Mouse (Mus musculus) intestine, embryonic 15.5 days (tissue): ENCODE data around the gene Usf3. TPM values are rescaled to one million over a fixed set of nuclear protein-coding genes. Genes with fewer than 3 reads are reported as not detected.
A peak's percentile ranks its signal among the peaks of the same experiment; 100 is the strongest.

Experiments used
- ATAC-seq: fragments of 200-750 bp; cut with Nextera tagmentation; 2 replicates; pipeline ENCODE4 v1.8.0; 2017; ENCODE audit warnings: moderate TSS enrichment, moderate library complexity
- H3K27ac ChIP-seq: fragments of 300-500 bp; sonication (generic); 2 replicates; pipeline ENCODE4 v1.5.1; 2015; ENCODE audit warnings: mild to moderate bottlenecking, inconsistent platforms
- H3K27me3 ChIP-seq: fragments of 300-500 bp; sonication (generic); replicated peaks from 2 replicates; pipeline ENCODE4 v1.6.1; 2015; ENCODE audit warnings: inconsistent platforms
- H3K36me3 ChIP-seq: fragments of 300-500 bp; sonication (generic); 2 replicates; pipeline ENCODE4 v1.6.1; 2015; ENCODE audit warnings: inconsistent platforms
- H3K4me1 ChIP-seq: fragments of 300-500 bp; sonication (generic); replicated peaks from 2 replicates; pipeline ENCODE4 v1.6.1; 2015; ENCODE audit warnings: inconsistent platforms
- H3K4me2 ChIP-seq: fragments of 300-500 bp; sonication (generic); replicated peaks from 2 replicates; pipeline ENCODE4 v1.6.1; 2015; ENCODE audit warnings: mild to moderate bottlenecking, inconsistent platforms
- H3K4me3 ChIP-seq: fragments of 300-500 bp; sonication (generic); replicated peaks from 2 replicates; pipeline ENCODE4 v1.5.1; 2015; ENCODE audit warnings: inconsistent platforms
- H3K9ac ChIP-seq: fragments of 300-500 bp; sonication (generic); 2 replicates; pipeline ENCODE4 v1.6.1; 2015; ENCODE audit warnings: inconsistent platforms
- H3K9me3 ChIP-seq: fragments of 300-500 bp; sonication (generic); 2 replicates; pipeline ENCODE4 v1.6.1; 2016; ENCODE audit warnings: inconsistent platforms
- WGBS: fragments of 180-500 bp; shearing (Covaris S2); methylation state at CpG from one replicate; pipeline ENCODE4 v1.1.7; 2015; 5-methylcytosine and 5-hydroxymethylcytosine counted together
- polyA plus RNA-seq: library from polyadenylated mRNA; unstranded; fragments of >200 nt; fragmentation: Nextera tagmentation; extraction: Ambion mirVana; gene quantifications from 2 replicates; pipeline ENCODE4 v1.2.1, GENCODE M21; 2015

The Usf3 gene
- polyA plus RNA-seq, 1 experiment from 2014 or later, result 2.6 TPM

DNA sequence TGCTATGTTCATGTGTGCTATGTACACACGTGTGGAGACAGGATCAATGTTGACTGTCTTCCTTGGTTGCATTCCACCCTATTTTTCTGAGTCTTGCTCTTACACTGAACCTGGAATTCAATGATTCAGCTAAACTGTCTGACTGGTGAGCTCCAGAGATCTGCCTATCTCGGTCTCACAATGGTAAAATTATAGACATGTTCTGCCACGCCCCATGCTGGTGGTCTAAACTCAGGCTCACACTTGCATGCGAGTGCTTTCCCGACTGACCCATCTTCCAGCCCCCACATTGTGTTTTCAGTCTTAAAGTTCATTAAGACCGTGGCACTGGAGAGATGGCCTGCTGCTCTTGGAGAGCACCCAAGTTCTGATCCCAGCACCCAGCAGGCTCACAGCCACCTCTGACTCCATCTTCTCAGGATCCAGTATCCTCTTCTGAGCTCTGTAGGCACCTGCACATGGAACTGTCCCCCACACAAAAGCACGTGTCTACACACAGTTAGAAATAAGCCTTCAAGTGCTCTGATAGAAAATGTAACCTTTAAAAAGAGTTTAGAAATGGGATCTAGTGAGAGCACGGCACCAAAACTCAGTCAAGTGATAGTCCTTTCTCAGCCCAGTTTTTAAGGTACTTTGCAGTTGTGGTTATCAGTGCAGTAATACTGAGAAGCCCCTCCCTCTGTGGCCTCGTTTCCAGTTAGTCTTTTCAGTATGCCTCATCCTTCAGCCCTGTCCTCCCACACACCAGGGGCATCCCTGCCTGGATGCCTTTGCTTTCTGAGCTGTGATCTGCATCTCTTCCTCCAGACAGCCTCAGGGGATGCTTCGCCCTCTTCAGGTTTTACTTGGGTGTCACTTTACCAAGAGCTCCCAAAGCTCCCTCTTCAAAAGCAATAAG, 37.4 kb downstream of the Usf3 start:
- 80% methylated on average over 10 of the region's 10 CpGs for WGBS

GRCm38 (mm10) chr16:44211054-44211414, 38.0 kb downstream of the Usf3 start:
- 89% methylated on average over 1 of the region's 1 CpGs for WGBS
- H3K36me3 ChIP-seq, result peaks cover 20% of the 10 kb centered on the region
- no peak for ATAC-seq
- no peak overlapping the region for H3K4me2 ChIP-seq
- H3K4me1 ChIP-seq, result no peaks in the 10 kb centered on the region
- H3K27ac ChIP-seq, result no peak overlapping the region
- no peak overlapping the region for H3K4me3 ChIP-seq
- no peaks in the 10 kb centered on the region for H3K9me3 ChIP-seq
- no peak overlapping the region for H3K9ac ChIP-seq
- H3K27me3 ChIP-seq, result no peaks in the 10 kb centered on the region

More for the DNA sequence above, 37.4 kb downstream of the Usf3 start:
- Histone ChIP-seq H3K4me3 (no peak overlapping the region), H3K4me1 (no peaks in the 10 kb centered on the region), H3K9ac (no peak overlapping the region), H3K4me2 (no peak overlapping the region), H3K27ac (no peak overlapping the region), H3K27me3 (no peaks in the 10 kb centered on the region), H3K36me3 (peaks cover 16% of the 10 kb centered on the region), H3K9me3 (no peaks in the 10 kb centered on the region)
- no peak for ATAC-seq

DNA sequence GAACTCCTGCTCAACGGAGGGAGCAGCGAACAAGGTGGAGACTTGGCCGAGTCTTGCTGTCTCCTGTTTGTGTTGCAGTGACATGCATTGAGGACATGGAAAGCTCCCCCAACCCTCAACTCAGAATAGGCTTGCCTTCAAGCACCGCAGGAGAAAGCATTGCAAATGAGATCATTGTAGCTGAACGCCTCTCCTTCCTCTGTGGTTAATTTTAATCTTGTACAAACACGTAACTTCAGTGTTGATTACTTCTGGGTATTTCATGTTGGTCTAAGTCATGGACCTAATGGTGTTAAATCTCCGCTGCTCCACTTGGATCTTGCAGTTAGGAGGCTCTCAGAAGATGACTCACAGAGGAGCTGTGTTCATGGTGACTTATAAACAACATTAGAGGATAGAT, 39.7 kb downstream of the Usf3 start:
- Histone ChIP-seq H3K27me3 (no peaks in the 10 kb centered on the region), H3K4me3 (no peak overlapping the region), H3K36me3 (peaks cover 24% of the 10 kb centered on the region), H3K9ac (no peak overlapping the region), H3K4me2 (no peak overlapping the region), H3K4me1 (no peaks in the 10 kb centered on the region), H3K9me3 (no peaks in the 10 kb centered on the region), H3K27ac (no peak overlapping the region)
- ATAC-seq, result no peak
- WGBS, result 93% methylated on average over 7 of the region's 7 CpGs

GRCm38 (mm10) chr16:44215513-44215912, 42.5 kb downstream of the Usf3 start:
- no peaks in the 10 kb centered on the region for H3K4me1 ChIP-seq
- no peak for ATAC-seq

DNA sequence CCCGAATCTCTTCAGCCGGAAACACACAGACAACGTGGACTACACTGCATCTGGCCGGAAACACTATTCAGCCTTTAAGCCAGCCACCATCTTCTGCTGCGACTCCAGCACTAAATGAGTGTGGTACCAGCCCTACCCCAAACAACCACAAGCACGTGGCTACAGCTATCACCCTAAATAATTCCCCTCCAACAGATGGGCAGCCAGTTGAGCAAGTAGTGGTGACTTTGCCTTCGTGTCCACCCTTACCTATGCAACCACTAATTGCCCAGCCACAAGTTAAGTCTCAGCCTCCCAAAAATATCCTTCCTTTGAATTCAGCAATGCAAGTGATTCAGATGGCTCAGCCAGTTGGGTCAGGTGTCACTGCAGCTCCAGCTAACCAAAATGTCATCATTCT, 43.4 kb downstream of the Usf3 start:
- peaks cover 33% of the 10 kb centered on the region for H3K36me3 ChIP-seq
- H3K27me3 ChIP-seq, result no peaks in the 10 kb centered on the region
- H3K4me2 ChIP-seq, result no peak overlapping the region
- no peak for ATAC-seq
- H3K9ac ChIP-seq, result no peak overlapping the region
- H3K4me1 ChIP-seq, result no peaks in the 10 kb centered on the region
- H3K4me3 ChIP-seq, result no peak overlapping the region
- H3K9me3 ChIP-seq, result no peaks in the 10 kb centered on the region
- WGBS, result 92% methylated on average over 7 of the region's 7 CpGs
- H3K27ac ChIP-seq, result no peak overlapping the region

More at GRCm38 (mm10) chr16:44215513-44215912, 42.5 kb downstream of the Usf3 start:
- WGBS, result 95% methylated on average over 9 of the region's 9 CpGs
- Histone ChIP-seq H3K27me3 (no peaks in the 10 kb centered on the region), H3K9ac (no peak overlapping the region), H3K27ac (no peak overlapping the region), H3K4me3 (no peak overlapping the region), H3K4me2 (no peak overlapping the region), H3K36me3 (peaks cover 36% of the 10 kb centered on the region), H3K9me3 (no peaks in the 10 kb centered on the region)

DNA sequence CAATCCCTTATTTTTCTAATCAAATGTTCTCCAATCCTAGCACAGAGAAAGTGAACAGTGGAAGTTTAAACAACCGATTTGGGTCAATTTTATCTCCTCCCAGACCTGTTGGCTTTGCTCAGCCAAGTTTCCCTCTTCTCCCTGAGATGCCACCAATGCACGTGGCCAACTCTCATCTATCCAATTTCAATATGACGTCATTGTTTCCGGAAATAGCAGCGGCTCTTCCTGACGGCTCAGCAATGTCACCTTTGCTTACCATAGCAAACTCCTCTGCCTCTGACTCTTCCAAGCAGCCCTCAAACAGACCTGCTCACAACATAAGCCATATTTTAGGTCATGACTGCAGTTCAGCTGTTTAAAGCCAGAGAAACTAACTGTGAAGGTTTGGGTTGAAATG, 48.4 kb downstream of the Usf3 start:
- 69% methylated on average over 6 of the region's 6 CpGs for WGBS
- H3K4me2 ChIP-seq, result no peak overlapping the region
- H3K27ac ChIP-seq, result no peak overlapping the region
- H3K9ac ChIP-seq, result no peak overlapping the region
- no peaks in the 10 kb centered on the region for H3K9me3 ChIP-seq
- no peaks in the 10 kb centered on the region for H3K4me1 ChIP-seq
- no peaks in the 10 kb centered on the region for H3K27me3 ChIP-seq
- peaks cover 23% of the 10 kb centered on the region for H3K36me3 ChIP-seq
- no peak overlapping the region for H3K4me3 ChIP-seq
- ATAC-seq, result no peak

DNA sequence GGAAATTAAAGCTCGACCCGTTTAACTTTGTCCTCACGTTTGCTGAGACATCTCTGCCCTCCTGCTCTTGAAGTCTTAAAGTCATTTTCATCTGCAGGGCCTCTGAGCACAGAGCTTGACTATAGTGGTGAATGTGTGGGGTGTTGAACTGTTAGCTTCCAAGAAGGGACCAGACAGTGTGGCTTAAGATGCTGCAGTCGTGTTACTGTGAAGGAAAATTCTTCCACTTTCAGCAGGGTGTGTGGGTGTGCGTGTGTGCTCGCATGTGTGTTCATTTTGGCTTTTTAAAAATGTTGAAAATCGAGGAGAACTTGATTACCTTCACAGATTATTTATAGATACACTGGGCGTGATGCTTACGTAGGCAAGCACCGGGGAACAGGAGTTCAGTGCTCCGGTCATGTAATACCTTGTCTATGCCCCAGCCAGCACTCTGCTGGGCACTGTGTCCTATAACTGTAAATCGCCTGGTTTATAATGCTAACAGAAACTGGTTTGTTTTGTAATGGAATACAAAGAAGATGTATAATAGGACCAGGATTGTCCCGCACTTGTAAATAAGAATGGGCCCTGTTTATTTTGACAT, 53.8 kb downstream of the Usf3 start:
- H3K4me1 ChIP-seq, result no peaks in the 10 kb centered on the region
- no peak overlapping the region for H3K4me3 ChIP-seq
- H3K36me3 ChIP-seq, result no peaks in the 10 kb centered on the region
- no peak overlapping the region for H3K27ac ChIP-seq
- H3K27me3 ChIP-seq, result no peaks in the 10 kb centered on the region
- H3K9me3 ChIP-seq, result no peaks in the 10 kb centered on the region
- H3K4me2 ChIP-seq, result no peak overlapping the region
- ATAC-seq, result no peak
- no peak overlapping the region for H3K9ac ChIP-seq
- 88% methylated on average over 13 of the region's 13 CpGs for WGBS

DNA sequence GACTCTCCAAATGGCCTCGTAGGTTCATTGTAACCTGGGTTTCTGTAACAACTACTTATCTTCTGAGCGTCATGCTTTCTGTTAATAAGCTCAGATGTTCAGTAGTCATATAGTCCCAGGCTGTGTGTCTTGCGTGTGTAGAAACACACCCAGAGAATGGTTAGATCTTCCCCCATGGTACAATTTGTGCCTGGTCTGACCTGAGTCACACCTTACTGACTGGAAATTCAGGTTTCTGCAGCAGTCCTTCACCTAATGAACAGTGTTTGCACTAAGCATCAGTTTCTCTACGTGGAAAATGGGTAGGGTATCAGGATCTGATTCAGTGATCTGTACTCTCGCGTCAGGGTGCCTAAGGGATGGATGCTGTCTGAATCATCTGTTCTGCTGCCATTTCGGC, 60.0 kb downstream of the Usf3 start:
- peak; percentile 56; the same call in 1 of the 2 replicates for ATAC-seq
- 81% methylated on average over 7 of the region's 7 CpGs for WGBS
- no peak overlapping the region for H3K4me3 ChIP-seq
- no peaks in the 10 kb centered on the region for H3K4me1 ChIP-seq
- H3K4me2 ChIP-seq, result no peak overlapping the region
- no peak overlapping the region for H3K9ac ChIP-seq
- no peaks in the 10 kb centered on the region for H3K36me3 ChIP-seq
- H3K9me3 ChIP-seq, result no peaks in the 10 kb centered on the region
- no peaks in the 10 kb centered on the region for H3K27me3 ChIP-seq
- H3K27ac ChIP-seq, result no peak overlapping the region

DNA sequence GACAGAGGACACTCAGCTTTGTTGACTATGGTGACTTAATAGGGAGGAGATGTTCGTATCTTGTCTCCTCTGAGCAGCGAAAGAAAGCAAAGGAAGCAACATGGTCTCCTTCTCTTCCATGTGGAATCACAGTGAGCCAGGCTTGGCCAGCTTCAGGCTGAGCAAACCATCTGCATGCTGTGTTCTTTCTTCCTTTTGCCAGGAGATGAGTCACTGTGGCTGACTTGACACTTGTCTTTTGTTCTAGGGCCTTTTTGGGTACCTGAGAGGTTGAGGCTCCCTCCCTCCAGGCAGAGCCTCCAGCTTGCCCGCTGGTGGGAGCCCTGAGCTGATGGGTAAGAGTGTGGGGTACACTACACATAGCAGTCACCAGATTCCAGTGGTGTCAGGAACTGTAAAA, 64.8 kb downstream of the Usf3 start:
- H3K27me3 ChIP-seq, result no peaks in the 10 kb centered on the region
- H3K4me3 ChIP-seq, result no peak overlapping the region
- ATAC-seq, result no peak
- H3K27ac ChIP-seq, result no peak overlapping the region
- H3K9ac ChIP-seq, result no peak overlapping the region
- WGBS, result 89% methylated on average over 3 of the region's 3 CpGs
- H3K36me3 ChIP-seq, result no peaks in the 10 kb centered on the region
- H3K4me2 ChIP-seq, result no peak overlapping the region
- no peaks in the 10 kb centered on the region for H3K4me1 ChIP-seq
- H3K9me3 ChIP-seq, result no peaks in the 10 kb centered on the region

GRCm38 (mm10) chr16:44238835-44239263, 65.8 kb downstream of the Usf3 start:
- Histone ChIP-seq H3K27me3 (no peaks in the 10 kb centered on the region), H3K4me2 (no peak overlapping the region), H3K4me1 (no peaks in the 10 kb centered on the region), H3K4me3 (no peak overlapping the region), H3K36me3 (no peaks in the 10 kb centered on the region), H3K27ac (no peak overlapping the region), H3K9ac (no peak overlapping the region), H3K9me3 (no peaks in the 10 kb centered on the region)
- WGBS, result 38% methylated on average over 10 of the region's 10 CpGs
- no peak for ATAC-seq

DNA sequence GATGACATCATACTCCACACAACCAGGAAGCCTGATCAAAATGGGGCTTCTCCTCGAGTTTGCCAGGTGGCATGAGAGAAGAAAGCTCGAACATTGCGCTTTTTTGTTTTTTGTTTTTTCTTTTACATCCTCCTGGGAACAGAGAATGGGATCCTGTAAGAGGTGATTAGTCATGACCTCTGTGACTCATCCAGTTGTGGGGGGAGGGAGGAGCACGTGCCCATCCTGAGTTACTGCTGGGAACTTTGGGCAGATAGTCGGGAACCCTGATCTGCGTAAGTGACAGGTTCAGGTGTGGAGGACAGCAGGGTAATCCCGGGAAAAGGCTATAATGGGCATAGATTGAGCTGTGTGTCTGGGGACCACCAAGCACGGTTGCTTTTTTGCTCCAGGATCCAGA, 67.4 kb downstream of the Usf3 start:
- Histone ChIP-seq H3K9ac (no peak overlapping the region), H3K36me3 (no peaks in the 10 kb centered on the region), H3K4me1 (no peaks in the 10 kb centered on the region), H3K4me3 (no peak overlapping the region), H3K27me3 (no peaks in the 10 kb centered on the region), H3K9me3 (no peaks in the 10 kb centered on the region), H3K27ac (no peak overlapping the region), H3K4me2 (no peak overlapping the region)
- 67% methylated on average over 8 of the region's 8 CpGs for WGBS
- no peak for ATAC-seq

- no peak overlapping the region for H3K9ac ChIP-seq
- ATAC-seq, result peak; percentile 67
- H3K27ac ChIP-seq, result no peak overlapping the region
- no peaks in the 10 kb centered on the region for H3K36me3 ChIP-seq
- WGBS, result 3% methylated on average over 1 of the region's 1 CpGs
- no peaks in the 10 kb centered on the region for H3K9me3 ChIP-seq
- H3K4me2 ChIP-seq, result no peak overlapping the region
- H3K4me3 ChIP-seq, result no peak overlapping the region
- no peaks in the 10 kb centered on the region for H3K27me3 ChIP-seq
- no peaks in the 10 kb centered on the region for H3K4me1 ChIP-seq
Observed at GRCm38 (mm10) chr16:44242633-44243032, 69.6 kb downstream of the Usf3 start.

DNA sequence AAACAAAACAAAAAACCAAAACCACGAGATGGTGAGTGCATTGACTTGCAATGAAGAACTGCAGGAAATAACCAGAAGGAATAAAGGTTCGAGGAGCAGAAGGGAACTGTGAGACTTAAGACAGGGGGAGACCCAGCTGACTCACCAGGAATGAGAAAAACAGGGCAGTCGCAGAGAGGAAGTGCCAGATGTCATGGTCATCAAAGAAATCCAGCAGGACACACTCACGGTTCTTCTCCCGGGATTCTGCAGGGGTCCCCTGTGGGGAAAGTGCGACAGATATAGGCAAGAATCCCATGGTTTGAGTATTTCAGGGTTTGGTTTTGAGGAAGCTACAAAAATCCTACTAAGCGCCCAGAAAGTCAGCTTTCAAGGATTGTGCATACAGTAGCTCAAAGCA, 70.3 kb downstream of the Usf3 start:
- Histone ChIP-seq H3K4me1 (no peaks in the 10 kb centered on the region), H3K9me3 (no peaks in the 10 kb centered on the region), H3K27me3 (no peaks in the 10 kb centered on the region), H3K4me3 (no peak overlapping the region), H3K36me3 (no peaks in the 10 kb centered on the region), H3K9ac (no peak overlapping the region), H3K4me2 (no peak overlapping the region), H3K27ac (no peak overlapping the region)
- ATAC-seq, result no peak
- 66% methylated on average over 7 of the region's 7 CpGs for WGBS
